Mouse (Mus musculus) neural tube, embryonic 11.5 days (tissue): Measurements from ENCODE around the gene Krt15. TPM values are rescaled to one million over a fixed set of nuclear protein-coding genes. Genes with fewer than 3 reads are reported as not detected.

Source experiments
- ATAC-seq: fragments of 200-750 bp; cut with Nextera tagmentation; 2 replicates; pipeline ENCODE4 v1.8.0; 2017; ENCODE audit warnings: moderate number of reproducible peaks, mild to moderate bottlenecking, moderate TSS enrichment, moderate library complexity; ENCODE audit not compliant: insufficient read depth, low FRiP score, low TSS enrichment
- DNase-seq: peaks from one replicate; pipeline ENCODE4 v3.0.0-alpha.2; 2015; ENCODE audit warnings: low spot score
- H3K27ac ChIP-seq: fragments of 300-500 bp; sonication (generic); 2 replicates; pipeline ENCODE4 v1.5.1; 2014; ENCODE audit warnings: low read depth, mild to moderate bottlenecking, low read length
- H3K27me3 ChIP-seq: fragments of 300-500 bp; sonication (generic); 2 replicates; pipeline ENCODE4 v1.6.1; 2014; ENCODE audit warnings: mild to moderate bottlenecking, low read length, mixed read lengths; ENCODE audit not compliant: control insufficient read depth, insufficient read depth
- H3K36me3 ChIP-seq: fragments of 300-500 bp; sonication (generic); 2 replicates; pipeline ENCODE4 v1.6.1; 2014; ENCODE audit warnings: mild to moderate bottlenecking, low read length, moderate library complexity, mixed read lengths; ENCODE audit not compliant: control insufficient read depth, insufficient read depth
- H3K4me1 ChIP-seq: fragments of 300-500 bp; sonication (generic); 2 replicates; pipeline ENCODE4 v1.6.1; 2014; ENCODE audit warnings: low read length, mixed read lengths; ENCODE audit not compliant: control insufficient read depth, insufficient read depth
- H3K4me2 ChIP-seq: fragments of 300-500 bp; sonication (generic); 2 replicates; pipeline ENCODE4 v1.6.1; 2014; ENCODE audit warnings: low read depth, mild to moderate bottlenecking, moderate library complexity
- H3K4me3 ChIP-seq: fragments of 300-500 bp; sonication (generic); 2 replicates; pipeline ENCODE4 v1.5.1; 2014; ENCODE audit warnings: low read depth, low read length
- H3K9ac ChIP-seq: fragments of 300-500 bp; sonication (generic); 2 replicates; pipeline ENCODE4 v1.6.1; 2014; ENCODE audit warnings: mild to moderate bottlenecking, low read length
- H3K9me3 ChIP-seq: fragments of 300-500 bp; sonication (generic); 2 replicates; pipeline ENCODE4 v1.6.1; 2016; ENCODE audit warnings: low read length; ENCODE audit not compliant: control insufficient read depth
- WGBS: fragments of 180-500 bp; shearing (Covaris S2); extraction: QIAGEN DNeasy Blood & Tissue Kit; methylation state at CpG from one replicate; pipeline ENCODE4 v1.1.7; 2014; 5-methylcytosine and 5-hydroxymethylcytosine counted together
- polyA plus RNA-seq: library from polyadenylated mRNA; unstranded; fragments of >200 nt; fragmentation: Nextera tagmentation; extraction: Ambion mirVana; gene quantifications from 2 replicates; pipeline ENCODE4 v1.2.1, GENCODE M21; 2014

Gene Krt15
- polyA plus RNA-seq, 1 experiment from 2014 or later = 2.7 TPM

- 82% methylated on average over 2 of the region's 2 CpGs for WGBS
- no peak overlapping the region for H3K4me3 ChIP-seq
- peaks cover 3% of the 10 kb centered on the region; the same call in 1 of the 2 replicates for H3K27me3 ChIP-seq
- H3K4me1 ChIP-seq = peaks cover 2% of the 10 kb centered on the region; the same call in 1 of the 2 replicates
- no peak overlapping the region for H3K27ac ChIP-seq
- ATAC-seq (no peak), DNase-seq (no peak)
- H3K9me3 ChIP-seq = no peaks in the 10 kb centered on the region
- H3K9ac ChIP-seq = no peak overlapping the region
- no peak overlapping the region for H3K4me2 ChIP-seq
- H3K36me3 ChIP-seq = no peaks in the 10 kb centered on the region
Observed at GRCm38 (mm10) chr11:100139391-100139790, 3.7 kb upstream of the Krt15 start.

DNA sequence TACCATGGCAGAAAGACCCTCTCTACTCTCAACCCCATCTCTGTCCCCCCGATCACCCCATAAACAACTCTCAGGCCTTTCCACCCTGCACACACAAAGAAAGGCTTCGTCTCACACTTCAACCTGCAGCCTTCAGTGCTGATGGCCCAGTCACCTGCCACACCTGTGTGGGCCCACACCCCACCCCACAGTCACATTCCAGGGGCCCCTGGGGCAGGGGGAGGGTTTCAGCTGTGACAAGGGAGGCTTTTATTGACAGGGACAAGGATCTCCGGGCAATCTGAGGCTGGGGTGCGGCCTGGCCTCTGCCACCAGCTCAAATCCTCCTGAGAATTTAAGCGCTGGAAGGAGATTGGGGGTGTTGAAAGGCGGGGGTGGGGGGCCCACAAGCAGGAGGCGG is 3.1 kb upstream of the Krt15 start:
- WGBS = 50% methylated on average over 7 of the region's 7 CpGs
- Histone ChIP-seq H3K36me3 (no peaks in the 10 kb centered on the region), H3K4me3 (no peak overlapping the region), H3K27me3 (no peaks in the 10 kb centered on the region), H3K27ac (no peak overlapping the region), H3K9ac (no peak overlapping the region), H3K4me2 (no peak overlapping the region), H3K9me3 (no peaks in the 10 kb centered on the region), H3K4me1 (peaks cover 2% of the 10 kb centered on the region; the same call in 1 of the 2 replicates)
- DNase-seq = no peak
- no peak for ATAC-seq

GRCm38 (mm10) chr11:100137693-100138092 is 2.0 kb upstream of the Krt15 start:
- 33% methylated on average over 5 of the region's 5 CpGs for WGBS
- Histone ChIP-seq H3K9me3 (no peaks in the 10 kb centered on the region), H3K4me1 (peaks cover 2% of the 10 kb centered on the region; the same call in 1 of the 2 replicates), H3K36me3 (no peaks in the 10 kb centered on the region), H3K4me2 (no peak overlapping the region), H3K4me3 (no peak overlapping the region), H3K27me3 (no peaks in the 10 kb centered on the region), H3K9ac (no peak overlapping the region), H3K27ac (no peak overlapping the region)
- ATAC-seq = no peak
- no peak for DNase-seq

- ATAC-seq = no peak
- WGBS = 51% methylated on average over 5 of the region's 5 CpGs
Observed at GRCm38 (mm10) chr11:100136559-100136958, 831 bp upstream of the Krt15 start.

GRCm38 (mm10) chr11:100124901-100125300 is 10.8 kb downstream of the Krt15 start:
- Histone ChIP-seq H3K4me3 (no peak overlapping the region), H3K4me1 (no peaks in the 10 kb centered on the region)
- 81% methylated on average over 7 of the region's 7 CpGs for WGBS

More at GRCm38 (mm10) chr11:100136559-100136958, 831 bp upstream of the Krt15 start:
- Histone ChIP-seq H3K36me3 (no peaks in the 10 kb centered on the region), H3K9ac (no peak overlapping the region), H3K4me1 (peaks cover 2% of the 10 kb centered on the region; the same call in 1 of the 2 replicates), H3K9me3 (no peaks in the 10 kb centered on the region), H3K27ac (no peak overlapping the region), H3K27me3 (no peaks in the 10 kb centered on the region), H3K4me3 (no peak overlapping the region), H3K4me2 (no peak overlapping the region)
- DNase-seq = no peak

DNA sequence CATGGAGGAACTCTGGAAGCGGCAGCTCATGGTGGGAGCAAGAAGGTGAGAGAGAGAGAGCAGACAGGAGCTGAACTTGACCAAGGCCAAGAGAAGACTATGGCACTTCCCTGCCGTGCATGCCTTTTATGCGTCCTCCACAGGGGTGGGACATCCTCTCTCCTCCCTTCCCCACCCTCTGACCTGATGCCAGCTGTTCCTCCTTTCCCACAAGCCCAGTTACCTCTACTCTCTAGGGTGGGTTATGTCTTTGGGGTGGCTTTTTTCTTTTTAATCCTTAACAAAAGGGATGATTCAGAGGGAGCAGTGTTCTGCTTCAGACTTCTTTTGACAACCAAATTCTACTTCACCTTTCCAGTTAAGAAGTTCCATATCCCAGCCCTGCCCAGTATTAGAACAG is 14.3 kb downstream of the Krt15 start, which contains the start of gene Krt13:
Krt13 (minus strand) TSS at position 101 of the 400 bp plus-strand sequence.
- Histone ChIP-seq H3K36me3 (no peaks in the 10 kb centered on the region), H3K4me1 (no peaks in the 10 kb centered on the region), H3K9ac (no peak within 1 kb of the TSS), H3K9me3 (no peaks in the 10 kb centered on the region), H3K27me3 (no peaks in the 10 kb centered on the region), H3K27ac (no peak within 1 kb of the TSS), H3K4me2 (no peak within 1 kb of the TSS), H3K4me3 (no peak within 1 kb of the TSS)
- DNase-seq (no peak), ATAC-seq (no peak)
- WGBS = 76% methylated on average over 3 of the region's 3 CpGs

More at GRCm38 (mm10) chr11:100124901-100125300, 10.8 kb downstream of the Krt15 start:
- Histone ChIP-seq H3K9me3 (no peaks in the 10 kb centered on the region), H3K27me3 (no peaks in the 10 kb centered on the region), H3K4me2 (no peak overlapping the region), H3K27ac (no peak overlapping the region), H3K9ac (no peak overlapping the region), H3K36me3 (no peaks in the 10 kb centered on the region)
- no peak for DNase-seq
- no peak for ATAC-seq

DNA sequence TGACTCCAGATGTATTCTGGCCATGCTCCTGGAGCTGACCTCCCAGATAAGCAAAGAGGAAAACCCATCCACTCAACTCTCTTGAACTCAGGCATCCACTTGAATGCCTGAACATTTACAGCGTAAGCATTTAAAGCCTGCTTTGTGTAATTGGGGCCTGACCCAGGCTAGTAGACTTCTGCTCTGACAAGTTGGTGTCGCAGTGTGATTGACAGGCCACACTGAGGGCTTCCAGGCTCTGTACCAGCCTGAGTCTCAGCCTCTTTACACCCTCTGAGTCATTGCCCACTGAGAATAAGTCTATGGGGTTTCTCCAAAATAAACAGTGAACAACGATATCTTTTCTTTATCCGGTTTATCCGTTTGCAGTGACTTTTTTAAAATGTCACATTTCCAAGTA is 15.4 kb downstream of the Krt15 start:
- Histone ChIP-seq H3K4me2 (no peak overlapping the region), H3K9ac (no peak overlapping the region), H3K9me3 (no peaks in the 10 kb centered on the region), H3K27ac (no peak overlapping the region), H3K27me3 (no peaks in the 10 kb centered on the region), H3K4me1 (no peaks in the 10 kb centered on the region), H3K36me3 (no peaks in the 10 kb centered on the region), H3K4me3 (no peak overlapping the region)
- DNase-seq (no peak), ATAC-seq (no peak)
- 90% methylated on average over 5 of the region's 5 CpGs for WGBS

GRCm38 (mm10) chr11:100113742-100114029 is 22.0 kb downstream of the Krt15 start:
- ATAC-seq = no peak
- H3K4me1 ChIP-seq = no peaks in the 10 kb centered on the region

DNA sequence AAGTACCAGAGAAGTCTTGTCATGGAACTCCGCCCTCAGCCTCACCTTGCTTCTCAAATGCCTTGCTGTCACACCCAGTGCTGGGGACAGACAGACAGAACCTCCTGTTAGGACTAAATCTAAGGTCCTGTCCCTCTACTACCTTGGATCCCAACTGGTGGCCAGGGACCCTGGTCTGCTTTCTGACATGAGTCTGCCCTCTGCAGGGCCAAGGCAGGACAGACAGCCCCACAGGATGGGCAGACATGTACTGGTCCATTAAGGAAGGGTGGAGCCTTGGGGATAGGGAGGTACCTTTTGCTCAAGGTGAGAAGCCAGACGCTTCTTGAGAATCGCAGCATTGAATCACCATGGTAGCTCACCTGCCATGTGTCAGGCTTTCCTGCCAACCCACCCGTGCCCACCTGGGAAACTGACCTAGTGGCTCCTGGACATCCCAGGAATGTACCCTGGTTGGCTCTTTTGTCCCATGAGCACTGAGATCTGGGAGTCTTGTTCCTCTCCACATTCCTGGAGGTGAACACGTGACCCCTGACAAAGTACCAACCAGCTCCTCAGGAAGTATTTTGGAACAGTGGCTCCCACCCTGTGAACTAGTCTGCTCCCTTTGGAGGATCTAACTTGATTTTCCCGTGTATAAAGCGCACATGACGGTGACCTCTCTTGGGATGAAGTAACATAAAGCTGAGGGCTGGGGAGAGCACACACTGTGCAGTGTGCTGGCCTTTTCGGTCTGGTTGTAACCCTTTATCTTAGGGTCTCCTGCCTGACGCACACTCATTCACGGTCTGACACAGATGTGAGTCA is 22.6 kb downstream of the Krt15 start:
- Histone ChIP-seq H3K27me3 (no peaks in the 10 kb centered on the region), H3K4me1 (no peaks in the 10 kb centered on the region), H3K4me3 (no peak overlapping the region), H3K9ac (no peak overlapping the region), H3K27ac (no peak overlapping the region), H3K36me3 (no peaks in the 10 kb centered on the region), H3K9me3 (no peaks in the 10 kb centered on the region), H3K4me2 (no peak overlapping the region)
- no peak for DNase-seq
- 80% methylated on average over 11 of the region's 11 CpGs for WGBS
- no peak for ATAC-seq

More at GRCm38 (mm10) chr11:100113742-100114029, 22.0 kb downstream of the Krt15 start:
- Histone ChIP-seq H3K4me3 (no peak overlapping the region), H3K9me3 (no peaks in the 10 kb centered on the region), H3K27ac (no peak overlapping the region), H3K4me2 (no peak overlapping the region), H3K36me3 (no peaks in the 10 kb centered on the region), H3K27me3 (no peaks in the 10 kb centered on the region), H3K9ac (no peak overlapping the region)
- DNase-seq = no peak
- WGBS = 38% methylated on average over 2 of the region's 2 CpGs
